Mouse (Mus musculus): ENCODE measurements around the gene Rnf128.

- TF ChIP-seq CTCF (IDR thresholded peaks at IDR 0.05; ENCODE audit: borderline replicate concordance, extremely low read depth, insufficient read depth, insufficient read length), result no peak
- TF ChIP-seq POLR2A (IDR thresholded peaks at IDR 0.05; ENCODE audit: borderline replicate concordance, extremely low read depth, insufficient read depth, insufficient read length, poor library complexity, severe bottlenecking), result no peak
These were observed 47.7 kb downstream of the Rnf128 start for GRCm38 (mm10) chrX:139610765-139611300.
